ENCODE assay signal across 9 mouse cellular contexts in the genomic region with DNA sequence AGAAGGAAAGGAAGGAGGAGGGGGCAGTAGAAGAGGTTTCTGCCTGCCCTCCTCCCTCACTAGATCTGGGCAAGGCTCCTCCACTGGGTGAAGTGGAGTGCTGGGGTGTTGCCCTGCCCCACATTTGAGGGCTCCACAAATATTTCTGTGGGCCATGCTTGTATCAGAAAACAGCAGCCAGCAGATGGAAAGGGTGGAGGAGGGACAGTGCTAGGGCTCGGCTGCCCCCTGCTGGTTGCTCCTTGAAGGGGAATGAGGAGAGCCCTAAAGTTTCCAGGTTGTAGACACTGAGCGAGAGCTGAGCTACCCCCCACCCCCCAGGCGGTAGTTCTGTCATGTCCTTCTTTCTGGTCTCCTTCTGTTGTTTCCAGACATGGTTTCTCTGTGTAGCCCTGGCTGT. TPM values are rescaled to one million over a fixed set of nuclear protein-coding genes. Genes with fewer than 3 reads are reported as not detected.
A peak's percentile ranks its signal among the peaks of the same experiment; 100 is the strongest.
DNase-seq lines count a peak whose midpoint lies in the region; ATAC-seq and TF ChIP-seq lines count a peak whose summit lies in the region.
"Had no signal": no experiment of that assay in that cellular context is flagged by ENCODE, and none has a peak within 500 bp of the region (broad histone marks: within the 10 kb centered on the region; RNA-seq: fewer than 3 reads in every experiment).

No protein-coding gene starts in this region.

- no peaks in the 10 kb centered on the region for H3K9me3 ChIP-seq in CH12.LX (replicated peaks; ENCODE audit: low read length)
- H3K9me3 ChIP-seq in lung, embryonic 14.5 days (ENCODE audit: low read depth, low read length) = no peaks in the 10 kb centered on the region
- H3K9me3 ChIP-seq: heart, embryonic 13.5 days had no signal

- peak; percentile 80 for TF ChIP-seq RAD21 in CH12.LX (IDR thresholded peaks at IDR 0.05; ENCODE audit: low read depth, low read length)

- in situ Hi-C loops in CH12.LX (cut with MboI; ENCODE audit: low pct_ligation_motif_present, low pct_unique_long_range_greater_than_20kb, low sequenced_read_pairs) = loop anchor here (5.0 to 10.0 kb wide), 4 partner anchors 84 to 476 kb away; a partner anchor contains a TSS

- no peak for TF ChIP-seq POLR2A in CH12.LX (IDR thresholded peaks at IDR 0.05; ENCODE audit: low read depth, low read length)
- no peak for TF ChIP-seq POLR2A in olfactory bulb, adult 2 months (IDR thresholded peaks at IDR 0.05; ENCODE audit: insufficient read depth, low read depth, low read length)

- no peak for TF ChIP-seq EP300 in CH12.LX (IDR thresholded peaks at IDR 0.05; ENCODE audit: low read length)

- H3K4me1 ChIP-seq in CH12.LX (ENCODE audit: control insufficient read depth in 1 of 2, insufficient read depth in 2 of 2) = peaks cover 17 to 63% of the 10 kb centered on the region in 2 experiments
- H3K4me1 ChIP-seq in lung, embryonic 14.5 days (ENCODE audit: insufficient read depth) = 0 out of 2 replicates have a peak, but pooled peaks cover 2% of the 10 kb centered on the region
- H3K4me1 ChIP-seq in olfactory bulb, adult 2 months (ENCODE audit: control insufficient read depth, insufficient read depth, low read length) = peaks cover 13% of the 10 kb centered on the region

- no peaks in the 10 kb centered on the region for H3K27me3 ChIP-seq in CH12.LX (replicated peaks)
- no peaks in the 10 kb centered on the region for H3K27me3 ChIP-seq in lung, embryonic 14.5 days (ENCODE audit: insufficient read depth, low read length)
- H3K27me3 ChIP-seq: heart, embryonic 13.5 days had no signal

- H3K9ac ChIP-seq in CH12.LX (ENCODE audit: insufficient read depth, low read depth) = no peak overlapping the region; the same call in 1 of the 2 replicates
- H3K9ac ChIP-seq in lung, embryonic 14.5 days = no peak overlapping the region

- dilution Hi-C loops in CH12.LX (cut with MboI; ENCODE audit: extremely low pct_ligation_motif_present, extremely low pct_unique_long_range_greater_than_20kb, low sequenced_read_pairs) = no loop called here

- WGBS in lung, embryonic 14.5 days = 33% methylated on average over 3 of the region's 3 CpGs
- WGBS in olfactory bulb, adult 2 months = 14% methylated on average over 3 of the region's 3 CpGs

- DNase-seq in CH12.LX (ENCODE audit: extremely low read depth) = peak; percentile 88
- DNase-seq in adrenal gland, adult 2 months = peak; percentile 57
- peak; percentile 73 for DNase-seq in embryo, embryonic 9.5 days (ENCODE audit: extremely low spot score)
- peak; percentile 73 to 86 for DNase-seq in heart, postnatal 10 days
- DNase-seq in kidney, postnatal 25 days = peak; percentile 68 to 85
- DNase-seq in lung, embryonic 14.5 days = peak; percentile 82
- DNase-seq in thymus, postnatal 25 days = peak; percentile 72

- ATAC-seq in lung, embryonic 14.5 days (ENCODE audit: insufficient read depth) = no peak

- intact Hi-C loops in heart, postnatal 10 days (cut with DNase I) = loop anchor here (1.0 to 10.0 kb wide), 2 partner anchors 85 to 526 kb away; a partner anchor contains a TSS

- H3K27ac ChIP-seq in CH12.LX (ENCODE audit: insufficient read depth, low read depth) = peak overlapping the region; percentile 93; the same call in 1 of the 2 replicates
- H3K27ac ChIP-seq in lung, embryonic 14.5 days (ENCODE audit: low read depth) = no peak overlapping the region; the same call in 1 of the 2 replicates
- H3K27ac ChIP-seq in olfactory bulb, adult 2 months (ENCODE audit: insufficient read depth, low read depth, low read length) = 0 out of 2 replicates have a peak overlapping the region, but pooled peaks have one; percentile 65

- H3K4me3 ChIP-seq in CH12.LX (replicated peaks in 1 of 3; ENCODE audit: low read depth in 2 of 3, low read length in 2 of 3, poor library complexity in 1 of 3) = no peak overlapping the region
- no peak overlapping the region for H3K4me3 ChIP-seq in lung, embryonic 14.5 days (ENCODE audit: low read depth, low read length)
- no peak overlapping the region for H3K4me3 ChIP-seq in olfactory bulb, adult 2 months (ENCODE audit: insufficient read depth, low read depth, low read length)

- H3K36me3 ChIP-seq in CH12.LX (replicated peaks in 1 of 2; ENCODE audit: control insufficient read depth in 1 of 2, insufficient read depth in 1 of 2, low read length in 1 of 2) = no peaks in the 10 kb centered on the region
- no peaks in the 10 kb centered on the region for H3K36me3 ChIP-seq in lung, embryonic 14.5 days (ENCODE audit: insufficient read depth)
- H3K36me3 ChIP-seq: heart, embryonic 13.5 days had no signal

- H3K79me2 ChIP-seq in CH12.LX (replicated peaks; ENCODE audit: control insufficient read depth, extremely low read depth, insufficient read depth, poor library complexity, severe bottlenecking) = no peaks in the 10 kb centered on the region

- peak in 1 of 2 experiments; percentile 81; a peak in 3 of 4 replicates for TF ChIP-seq CTCF in CH12.LX (conservative IDR thresholded peaks at IDR 0.05 in 1 of 2, IDR thresholded peaks at IDR 0.05 in 1 of 2; ENCODE audit: low read depth in 2 of 2, low read length in 2 of 2)
- TF ChIP-seq CTCF in lung, embryonic 14.5 days (IDR thresholded peaks at IDR 0.05; ENCODE audit: low read depth) = peak; percentile 85
- TF ChIP-seq CTCF in olfactory bulb, adult 2 months (IDR thresholded peaks at IDR 0.05; ENCODE audit: insufficient read depth, low read depth, low read length) = peak; percentile 57; the same call in 1 of the 2 replicates

- 0 out of 2 replicates have a peak overlapping the region, but pooled peaks have one; percentile 37 for H3K4me2 ChIP-seq in CH12.LX (ENCODE audit: insufficient read depth, low read depth, poor library complexity, severe bottlenecking)
- H3K4me2 ChIP-seq in lung, embryonic 14.5 days = no peak overlapping the region

TF ChIP-seq in CH12.LX, 34 proteins besides CTCF, POLR2A, EP300 and RAD21:
- TF ChIP-seq JUN (IDR thresholded peaks at IDR 0.05; ENCODE audit: insufficient read depth, low read depth, low read length) (no peak), NELFE (IDR thresholded peaks at IDR 0.05; ENCODE audit: low read depth, low read length) (no peak; the same call in 1 of the 2 replicates), MAX (IDR thresholded peaks at IDR 0.05; ENCODE audit: low read length) (peak; percentile 63; the same call in 1 of the 2 replicates), IRF4 (IDR thresholded peaks at IDR 0.05; ENCODE audit: low read depth, low read length) (peak; percentile 20; the same call in 1 of the 2 replicates), MYC (IDR thresholded peaks at IDR 0.05; ENCODE audit: low read depth, low read length) (no peak), TCF12 (IDR thresholded peaks at IDR 0.05; ENCODE audit: low read depth, low read length) (peak; percentile 31; the same call in 1 of the 2 replicates), SMC3 (IDR thresholded peaks at IDR 0.05; ENCODE audit: low read depth, low read length) (peak; percentile 73), ZC3H11A (IDR thresholded peaks at IDR 0.05; ENCODE audit: low read depth, low read length) (peak; percentile 33; the same call in 1 of the 2 replicates), ELF1 (IDR thresholded peaks at IDR 0.05; ENCODE audit: low read depth, low read length) (0 out of 2 replicates have a peak, but pooled peaks have one; percentile 24), KAT2A (IDR thresholded peaks at IDR 0.05; ENCODE audit: insufficient replicate concordance, low read length) (no peak), SIN3A (IDR thresholded peaks at IDR 0.05; ENCODE audit: low read length) (no peak; the same call in 1 of the 2 replicates), MEF2A (IDR thresholded peaks at IDR 0.05; ENCODE audit: borderline replicate concordance, low read depth, low read length) (0 out of 2 replicates have a peak, but pooled peaks have one; percentile 10), MXI1 (IDR thresholded peaks at IDR 0.05; ENCODE audit: low read depth, low read length) (peak; percentile 34; the same call in 1 of the 2 replicates), CHD2 (IDR thresholded peaks at IDR 0.05; ENCODE audit: low read length) (peak; percentile 52), GABPA (IDR thresholded peaks at IDR 0.05; ENCODE audit: insufficient replicate concordance, low read depth, low read length) (no peak), MAZ (IDR thresholded peaks at IDR 0.05; ENCODE audit: low read depth, low read length) (0 out of 2 replicates have a peak, but pooled peaks have one; percentile 35), ETS1 (conservative IDR thresholded peaks at IDR 0.05; ENCODE audit: low read depth, low read length) (no peak)

RNA-seq across cellular contexts. Expression of a gene that starts 26.9 kb away (rescaled TPM):
- 194 and 205 TPM in 2 replicates for total RNA-seq in CH12.LX (2012; rRNA removed)
- 129 and 139 TPM in 2 replicates for total RNA-seq in CH12.LX (2014; rRNA removed)
- polyA plus RNA-seq in CH12.LX (2012; ENCODE audit: insufficient read length, low read depth) = 177 and 196 TPM in 2 replicates
- total RNA-seq in adrenal gland, adult 2 months (2021) = 1 to 10 TPM; 6.1 to 7.0 TPM
- 3.1 and 4.3 TPM in 2 replicates for polyA plus RNA-seq in adrenal gland, adult 2 months (2012; rRNA removed)
- 10 to 100 TPM; 10.2 to 10.7 TPM for total RNA-seq in heart, postnatal 10 days (2021)
- polyA plus RNA-seq in lung, embryonic 14.5 days (2014; fragmentation: Nextera tagmentation; extraction: Ambion mirVana) = 3.2 and 4.2 TPM in 2 replicates
- not detected in 2 replicates for polyA plus RNA-seq in olfactory bulb, adult 2 months (2012; ENCODE audit: insufficient read depth, insufficient read length, low replicate concordance, missing spikeins)
